Mouse (Mus musculus) liver, adult 2 months (tissue): ENCODE measurements at regions not wholly inside any gene's neighbourhood (a gene's known extent, or its start where the extent isn't known, plus 50 kb on each side); places are given as distances from the start of the nearest gene placed in this dataset.

Source experiments
- CTCF ChIP-seq: fragments of 200-500 bp; IDR thresholded peaks from 2 replicates; pipeline ENCODE4 v1.5.1; 2011; ENCODE audit warnings: low read depth, low read length, control low read depth
- POLR2A ChIP-seq: fragments of 200-500 bp; IDR thresholded peaks from 2 replicates; pipeline ENCODE4 v1.6.1; 2011; ENCODE audit warnings: low read length, control low read depth; ENCODE audit not compliant: insufficient read depth; ENCODE audit errors: extremely low read depth

- TF ChIP-seq POLR2A = no peak
- TF ChIP-seq CTCF = no peak
These were observed 585.6 kb downstream of the Smarca1 start for GRCm38 (mm10) chrX:47307140-47307539.
